Comparison of ENCODE assay signal across 8 mouse cellular contexts in the genomic region with DNA sequence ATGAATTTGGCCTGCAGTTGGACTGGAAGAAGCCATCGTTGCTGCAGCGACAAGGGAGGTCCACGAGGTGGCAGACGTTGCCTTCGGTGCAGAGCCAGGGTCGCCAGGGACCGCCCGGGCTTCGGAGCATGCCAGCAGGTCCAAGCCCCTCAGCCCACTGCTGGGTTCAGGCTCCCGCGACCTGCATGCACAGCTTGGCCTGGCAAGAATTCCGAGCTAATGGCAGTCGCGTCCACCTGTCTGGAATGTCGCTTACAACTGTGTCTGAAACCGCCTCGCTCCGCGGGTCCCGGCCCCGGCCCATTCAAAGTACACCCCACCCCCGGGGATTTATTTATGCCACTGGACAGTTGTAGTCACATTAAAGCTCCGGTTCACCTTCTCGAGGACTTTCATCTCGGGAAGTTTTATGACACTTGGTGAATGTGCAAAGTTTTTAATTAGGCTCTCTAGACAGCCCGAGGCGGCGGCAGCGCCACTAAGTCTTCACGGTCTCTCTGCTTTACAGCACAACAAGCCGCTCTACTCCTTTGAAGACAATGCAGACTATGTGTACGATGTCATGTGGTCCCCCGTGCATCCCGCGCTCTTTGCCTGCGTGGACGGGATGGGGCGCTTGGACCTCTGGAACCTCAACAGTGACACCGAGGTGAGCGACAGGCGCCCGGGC.
DNase-seq lines count a peak whose midpoint lies in the region; ATAC-seq and TF ChIP-seq lines count a peak whose summit lies in the region.

No protein-coding gene starts in this region.

- intact Hi-C loops in heart, postnatal 36 days (cut with DNase I), result loop anchor here (1.0 to 5.0 kb wide), 3 partner anchors 571 to 909 kb away; a partner anchor contains a TSS

- H3K27me3 ChIP-seq in forebrain, postnatal 0 days (ENCODE audit: insufficient read depth, low read length), result no peaks in the 10 kb centered on the region
- no peaks in the 10 kb centered on the region for H3K27me3 ChIP-seq in liver, postnatal 0 days (ENCODE audit: insufficient read depth, low read length)
- no peaks in the 10 kb centered on the region for H3K27me3 ChIP-seq in neural tube, embryonic 15.5 days (replicated peaks)

- peak; percentile 92 for ATAC-seq in forebrain, postnatal 0 days
- peak; percentile 60 for ATAC-seq in liver, postnatal 0 days
- ATAC-seq in neural tube, embryonic 15.5 days (ENCODE audit: low FRiP score), result peak; percentile 97

- DNase-seq in MN1 (ENCODE audit: low spot score), result peak; percentile 8
- peak; percentile 77 to 80 for DNase-seq in cerebellum, adult 18-20 months
- peak; percentile 90 for DNase-seq in forebrain, postnatal 0 days
- DNase-seq in heart, postnatal 36 days, result peak; percentile 67 to 72
- DNase-seq in layer of hippocampus, adult 18-20 months (ENCODE audit: low spot score in 2 of 2), result peak; percentile 53 to 79
- peak; percentile 71 for DNase-seq in liver, postnatal 0 days
- DNase-seq in thymus, postnatal 0 days (ENCODE audit: low spot score), result peak; percentile 57

- peak; percentile 97 for TF ChIP-seq CTCF in forebrain, postnatal 0 days (IDR thresholded peaks at IDR 0.05; ENCODE audit: low read depth)
- TF ChIP-seq CTCF in liver, postnatal 0 days (IDR thresholded peaks at IDR 0.05; ENCODE audit: low read depth), result peak; percentile 86

- 0 out of 2 replicates have a peak, but pooled peaks cover 2% of the 10 kb centered on the region for H3K4me1 ChIP-seq in forebrain, postnatal 0 days (ENCODE audit: insufficient read depth)
- H3K4me1 ChIP-seq in liver, postnatal 0 days (ENCODE audit: insufficient read depth), result no peaks in the 10 kb centered on the region
- H3K4me1 ChIP-seq in neural tube, embryonic 15.5 days, result peaks cover 6% of the 10 kb centered on the region; the same call in 1 of the 2 replicates

- H3K9me3 ChIP-seq in forebrain, postnatal 0 days (ENCODE audit: low read length), result no peaks in the 10 kb centered on the region
- H3K9me3 ChIP-seq in liver, postnatal 0 days (ENCODE audit: low read length), result no peaks in the 10 kb centered on the region
- H3K9me3 ChIP-seq in neural tube, embryonic 15.5 days (replicated peaks), result no peaks in the 10 kb centered on the region

- 3% methylated on average over 42 of the region's 42 CpGs for WGBS in forebrain, postnatal 0 days
- WGBS in liver, postnatal 0 days (ENCODE audit: insufficient replicate concordance), result 5% methylated on average over 42 of the region's 42 CpGs
- 2% methylated on average over 42 of the region's 42 CpGs for WGBS in neural tube, embryonic 15.5 days

- H3K4me2 ChIP-seq in forebrain, postnatal 0 days (ENCODE audit: low read depth), result peak overlapping the region; percentile 94
- H3K4me2 ChIP-seq in liver, postnatal 0 days (ENCODE audit: low read depth, low read length), result peak overlapping the region; percentile 86
- peak overlapping the region; percentile 94 for H3K4me2 ChIP-seq in neural tube, embryonic 15.5 days

- peak overlapping the region; percentile 72 for H3K27ac ChIP-seq in forebrain, postnatal 0 days (ENCODE audit: low read depth, low read length)
- no peak overlapping the region for H3K27ac ChIP-seq in liver, postnatal 0 days (ENCODE audit: low read depth)
- no peak overlapping the region for H3K27ac ChIP-seq in neural tube, embryonic 15.5 days (replicated peaks)

- H3K9ac ChIP-seq in forebrain, postnatal 0 days, result peak overlapping the region; percentile 46
- H3K9ac ChIP-seq in liver, postnatal 0 days (replicated peaks), result 0 out of 2 replicates have a peak overlapping the region, but pooled peaks have one; percentile 21
- H3K9ac ChIP-seq in neural tube, embryonic 15.5 days (replicated peaks), result peak overlapping the region; percentile 48

- no peak for TF ChIP-seq EP300 in liver, postnatal 0 days (IDR thresholded peaks at IDR 0.05; ENCODE audit: low read depth)

- H3K36me3 ChIP-seq in forebrain, postnatal 0 days (ENCODE audit: insufficient read depth), result no peaks in the 10 kb centered on the region
- H3K36me3 ChIP-seq in liver, postnatal 0 days (replicated peaks; ENCODE audit: insufficient read depth, low read length), result no peaks in the 10 kb centered on the region
- H3K36me3 ChIP-seq in neural tube, embryonic 15.5 days, result no peaks in the 10 kb centered on the region

- peak overlapping the region; percentile 55 for H3K4me3 ChIP-seq in forebrain, postnatal 0 days (ENCODE audit: low read depth, low read length)
- H3K4me3 ChIP-seq in liver, postnatal 0 days (ENCODE audit: low read depth, low read length), result peak overlapping the region; percentile 54
- peak overlapping the region; percentile 57 for H3K4me3 ChIP-seq in neural tube, embryonic 15.5 days (replicated peaks)

Comparison
In these comparisons a context has a peak if more than half of its experiments do, and no peak if none do; other contexts are left out.
1. DNase-seq: peak in every context shown above with its lines; median percentile 90 in forebrain, postnatal 0 days; 78 in cerebellum, adult 18-20 months; 71 in liver, postnatal 0 days; 70 in heart, postnatal 36 days; 66 in layer of hippocampus, adult 18-20 months; 57 in thymus, postnatal 0 days; 8 in MN1.